Mouse (Mus musculus) adrenal gland, adult 8-10 months (tissue): ENCODE data around the gene Gm37240. TPM values are rescaled to one million over a fixed set of nuclear protein-coding genes. Genes with fewer than 3 reads are reported as not detected.
"Not testable (repeated sequence)": the region's sequence is repeated elsewhere in the genome, so short reads cannot be mapped to it uniquely, and the experiment has no call there.

Experiments used
- DNase-seq: peaks from one replicate; pipeline ENCODE4 v3.0.0; 2022
- total RNA-seq, 4 experiments: library from RNA; stranded (reverse); gene quantifications; 2 replicates each; pipeline ENCODE4 v1.2.4; 2022

Gene Gm37240
- total RNA-seq, 4 experiments from 2014 or later, result 5.4 to 9.8 (median 7.2) TPM

GRCm38 (mm10) chr3:85633733-85634132 lies 253.6 kb downstream of the Gm37240 start:
- DNase-seq, result no peak

- DNase-seq, result no peak
These were observed 257.3 kb downstream of the Gm37240 start for GRCm38 (mm10) chr3:85629895-85630510.

- DNase-seq, result no peak
These were observed 267.6 kb downstream of the Gm37240 start for GRCm38 (mm10) chr3:85619751-85620150.

GRCm38 (mm10) chr3:85619345-85619744 lies 268.0 kb downstream of the Gm37240 start:
- DNase-seq, result no peak

- no peak for DNase-seq
These were observed 268.4 kb downstream of the Gm37240 start for GRCm38 (mm10) chr3:85618885-85619284.

GRCm38 (mm10) chr3:85616389-85616788 lies 270.9 kb downstream of the Gm37240 start:
- no peak for DNase-seq

GRCm38 (mm10) chr3:85607753-85608152 lies 279.6 kb downstream of the Gm37240 start:
- no peak for DNase-seq

GRCm38 (mm10) chr3:85606912-85607311 lies 280.4 kb downstream of the Gm37240 start:
- DNase-seq, result no peak

GRCm38 (mm10) chr3:85603811-85604210 lies 283.5 kb downstream of the Gm37240 start:
- DNase-seq, result no peak

- DNase-seq, result no peak
These were observed 285.4 kb downstream of the Gm37240 start for GRCm38 (mm10) chr3:85601841-85602305.

- DNase-seq, result peak; percentile 52
These were observed 287.8 kb downstream of the Gm37240 start for GRCm38 (mm10) chr3:85599526-85599925.

- no peak for DNase-seq
These were observed 292.9 kb downstream of the Gm37240 start for GRCm38 (mm10) chr3:85594452-85594851.

- DNase-seq, result no peak
These were observed 294.6 kb downstream of the Gm37240 start for GRCm38 (mm10) chr3:85592640-85593252.

- DNase-seq, result no peak
These were observed 295.3 kb downstream of the Gm37240 start for GRCm38 (mm10) chr3:85592067-85592466.

GRCm38 (mm10) chr3:85590090-85590754 lies 297.1 kb downstream of the Gm37240 start:
- no peak for DNase-seq

GRCm38 (mm10) chr3:85588701-85589100 lies 298.6 kb downstream of the Gm37240 start:
- no peak for DNase-seq

GRCm38 (mm10) chr3:85584966-85585365 lies 302.4 kb downstream of the Gm37240 start:
- no peak for DNase-seq

- DNase-seq, result no peak
These were observed 304.1 kb downstream of the Gm37240 start for GRCm38 (mm10) chr3:85583194-85583593.

- no peak for DNase-seq
These were observed 304.6 kb downstream of the Gm37240 start for GRCm38 (mm10) chr3:85582726-85583125.

GRCm38 (mm10) chr3:85573864-85574830 lies 313.2 kb downstream of the Gm37240 start, which contains the start of gene Gatb:
Gene Gatb, plus strand, starts transcription at chr3:85574119.
- DNase-seq, result peak; percentile 99

GRCm38 (mm10) chr3:85573216-85573863 lies 314.0 kb downstream of the Gm37240 start:
- no peak for DNase-seq

- DNase-seq, result not testable (repeated sequence)
These were observed 314.8 kb downstream of the Gm37240 start for GRCm38 (mm10) chr3:85572502-85572901.
